Mouse (Mus musculus): ENCODE measurements around the gene Ccdc88a. TPM values are rescaled to one million over a fixed set of nuclear protein-coding genes. Genes with fewer than 3 reads are reported as not detected.

Gene Ccdc88a
- polyA plus RNA-seq, 1 experiment from 2014 or later, result 10.7 TPM

- Histone ChIP-seq H3K4me3 (ENCODE audit: low read length) (no peak overlapping the region), H3K36me3 (ENCODE audit: control insufficient read depth, insufficient read depth, low read length) (no peaks in the 10 kb centered on the region), H3K27me3 (replicated peaks; ENCODE audit: control insufficient read depth, insufficient read depth, low read length) (no peaks in the 10 kb centered on the region), H3K4me2 (ENCODE audit: low read depth, low read length) (no peak overlapping the region), H3K27ac (ENCODE audit: low read length) (no peak overlapping the region), H3K4me1 (ENCODE audit: control insufficient read depth, insufficient read depth, low read length) (no peaks in the 10 kb centered on the region), H3K9me3 (ENCODE audit: control insufficient read depth, low read length) (no peaks in the 10 kb centered on the region), H3K9ac (ENCODE audit: low read depth, low read length) (no peak overlapping the region)
- WGBS, result 90% methylated on average over 3 of the region's 3 CpGs
- ATAC-seq, result no peak
These were observed 50.0 kb downstream of the Ccdc88a start for GRCm38 (mm10) chr11:29423496-29423895.

GRCm38 (mm10) chr11:29428774-29429173 is 55.3 kb downstream of the Ccdc88a start:
- H3K9ac ChIP-seq (ENCODE audit: low read depth, low read length), result no peak overlapping the region
- no peak for ATAC-seq
- no peaks in the 10 kb centered on the region for H3K4me1 ChIP-seq (ENCODE audit: control insufficient read depth, insufficient read depth, low read length)
- H3K27me3 ChIP-seq (replicated peaks; ENCODE audit: control insufficient read depth, insufficient read depth, low read length), result no peaks in the 10 kb centered on the region
- WGBS, result 82% methylated on average over 3 of the region's 3 CpGs
- no peak overlapping the region for H3K4me2 ChIP-seq (ENCODE audit: low read depth, low read length)
- H3K9me3 ChIP-seq (ENCODE audit: control insufficient read depth, low read length), result no peaks in the 10 kb centered on the region
- H3K36me3 ChIP-seq (ENCODE audit: control insufficient read depth, insufficient read depth, low read length), result no peaks in the 10 kb centered on the region
- no peak overlapping the region for H3K4me3 ChIP-seq (ENCODE audit: low read length)
- no peak overlapping the region for H3K27ac ChIP-seq (ENCODE audit: low read length)

GRCm38 (mm10) chr11:29431011-29431410 is 57.6 kb downstream of the Ccdc88a start:
- WGBS, result 89% methylated on average over 1 of the region's 1 CpGs
- no peaks in the 10 kb centered on the region for H3K36me3 ChIP-seq (ENCODE audit: control insufficient read depth, insufficient read depth, low read length)
- no peak overlapping the region for H3K27ac ChIP-seq (ENCODE audit: low read length)
- H3K9ac ChIP-seq (ENCODE audit: low read depth, low read length), result no peak overlapping the region
- no peaks in the 10 kb centered on the region for H3K4me1 ChIP-seq (ENCODE audit: control insufficient read depth, insufficient read depth, low read length)
- H3K4me2 ChIP-seq (ENCODE audit: low read depth, low read length), result no peak overlapping the region
- H3K4me3 ChIP-seq (ENCODE audit: low read length), result no peak overlapping the region
- H3K9me3 ChIP-seq (ENCODE audit: control insufficient read depth, low read length), result no peaks in the 10 kb centered on the region
- no peaks in the 10 kb centered on the region for H3K27me3 ChIP-seq (replicated peaks; ENCODE audit: control insufficient read depth, insufficient read depth, low read length)
- no peak for ATAC-seq

GRCm38 (mm10) chr11:29448741-29449140 is 75.3 kb downstream of the Ccdc88a start:
- no peak overlapping the region for H3K4me3 ChIP-seq (ENCODE audit: low read length)
- ATAC-seq, result no peak
- H3K9me3 ChIP-seq (ENCODE audit: control insufficient read depth, low read length), result no peaks in the 10 kb centered on the region
- WGBS, result 81% methylated on average over 2 of the region's 2 CpGs
- H3K36me3 ChIP-seq (ENCODE audit: control insufficient read depth, insufficient read depth, low read length), result no peaks in the 10 kb centered on the region
- H3K4me2 ChIP-seq (ENCODE audit: low read depth, low read length), result no peak overlapping the region
- H3K9ac ChIP-seq (ENCODE audit: low read depth, low read length), result no peak overlapping the region
- H3K4me1 ChIP-seq (ENCODE audit: control insufficient read depth, insufficient read depth, low read length), result no peaks in the 10 kb centered on the region
- H3K27me3 ChIP-seq (replicated peaks; ENCODE audit: control insufficient read depth, insufficient read depth, low read length), result no peaks in the 10 kb centered on the region
- H3K27ac ChIP-seq (ENCODE audit: low read length), result no peak overlapping the region

GRCm38 (mm10) chr11:29474676-29475075 is 101.2 kb downstream of the Ccdc88a start:
- no peaks in the 10 kb centered on the region for H3K4me1 ChIP-seq (ENCODE audit: control insufficient read depth, insufficient read depth, low read length)
- no peaks in the 10 kb centered on the region for H3K27me3 ChIP-seq (replicated peaks; ENCODE audit: control insufficient read depth, insufficient read depth, low read length)
- H3K4me3 ChIP-seq (ENCODE audit: low read length), result no peak overlapping the region
- H3K27ac ChIP-seq (ENCODE audit: low read length), result no peak overlapping the region
- H3K9ac ChIP-seq (ENCODE audit: low read depth, low read length), result no peak overlapping the region
- no peak overlapping the region for H3K4me2 ChIP-seq (ENCODE audit: low read depth, low read length)
- 0 out of 2 replicates have a peak, but pooled peaks cover 3% of the 10 kb centered on the region for H3K36me3 ChIP-seq (ENCODE audit: control insufficient read depth, insufficient read depth, low read length)
- no peak for ATAC-seq
- H3K9me3 ChIP-seq (ENCODE audit: control insufficient read depth, low read length), result no peaks in the 10 kb centered on the region

GRCm38 (mm10) chr11:29493135-29493534 is 119.7 kb downstream of the Ccdc88a start:
- H3K4me2 ChIP-seq (ENCODE audit: low read depth, low read length), result no peak overlapping the region
- 89% methylated on average over 1 of the region's 1 CpGs for WGBS

GRCm38 (mm10) chr11:29496962-29497361 is 123.5 kb downstream of the Ccdc88a start:
- Histone ChIP-seq H3K9ac (ENCODE audit: low read depth, low read length) (no peak overlapping the region), H3K27me3 (replicated peaks; ENCODE audit: control insufficient read depth, insufficient read depth, low read length) (no peaks in the 10 kb centered on the region), H3K4me3 (ENCODE audit: low read length) (no peak overlapping the region), H3K4me2 (ENCODE audit: low read depth, low read length) (no peak overlapping the region), H3K36me3 (ENCODE audit: control insufficient read depth, insufficient read depth, low read length) (no peaks in the 10 kb centered on the region; the same call in 1 of the 2 replicates), H3K4me1 (ENCODE audit: control insufficient read depth, insufficient read depth, low read length) (no peaks in the 10 kb centered on the region), H3K9me3 (ENCODE audit: control insufficient read depth, low read length) (no peaks in the 10 kb centered on the region), H3K27ac (ENCODE audit: low read length) (no peak overlapping the region)
- no peak for ATAC-seq
- WGBS, result 60% methylated on average over 3 of the region's 3 CpGs

More at GRCm38 (mm10) chr11:29493135-29493534, 119.7 kb downstream of the Ccdc88a start:
- Histone ChIP-seq H3K27me3 (replicated peaks; ENCODE audit: control insufficient read depth, insufficient read depth, low read length) (no peaks in the 10 kb centered on the region), H3K27ac (ENCODE audit: low read length) (no peak overlapping the region), H3K9ac (ENCODE audit: low read depth, low read length) (no peak overlapping the region), H3K9me3 (ENCODE audit: control insufficient read depth, low read length) (no peaks in the 10 kb centered on the region), H3K4me1 (ENCODE audit: control insufficient read depth, insufficient read depth, low read length) (no peaks in the 10 kb centered on the region), H3K36me3 (ENCODE audit: control insufficient read depth, insufficient read depth, low read length) (no peaks in the 10 kb centered on the region; the same call in 1 of the 2 replicates), H3K4me3 (ENCODE audit: low read length) (no peak overlapping the region)
- no peak for ATAC-seq

- no peak overlapping the region for H3K27ac ChIP-seq (ENCODE audit: low read length)
- no peak overlapping the region for H3K4me3 ChIP-seq (ENCODE audit: low read length)
- WGBS, result 91% methylated on average over 10 of the region's 10 CpGs
- ATAC-seq, result no peak
- no peaks in the 10 kb centered on the region for H3K4me1 ChIP-seq (ENCODE audit: control insufficient read depth, insufficient read depth, low read length)
- H3K27me3 ChIP-seq (replicated peaks; ENCODE audit: control insufficient read depth, insufficient read depth, low read length), result no peaks in the 10 kb centered on the region
- no peak overlapping the region for H3K9ac ChIP-seq (ENCODE audit: low read depth, low read length)
- no peak overlapping the region for H3K4me2 ChIP-seq (ENCODE audit: low read depth, low read length)
- 0 out of 2 replicates have a peak, but pooled peaks cover 4% of the 10 kb centered on the region for H3K36me3 ChIP-seq (ENCODE audit: control insufficient read depth, insufficient read depth, low read length)
- no peaks in the 10 kb centered on the region for H3K9me3 ChIP-seq (ENCODE audit: control insufficient read depth, low read length)
These were observed 130.8 kb downstream of the Ccdc88a start for GRCm38 (mm10) chr11:29503948-29504893.

- Histone ChIP-seq H3K4me3 (ENCODE audit: low read length) (no peak overlapping the region), H3K36me3 (ENCODE audit: control insufficient read depth, insufficient read depth, low read length) (0 out of 2 replicates have a peak, but pooled peaks cover 4% of the 10 kb centered on the region), H3K9ac (ENCODE audit: low read depth, low read length) (no peak overlapping the region), H3K4me2 (ENCODE audit: low read depth, low read length) (no peak overlapping the region), H3K27ac (ENCODE audit: low read length) (no peak overlapping the region), H3K27me3 (replicated peaks; ENCODE audit: control insufficient read depth, insufficient read depth, low read length) (no peaks in the 10 kb centered on the region), H3K9me3 (ENCODE audit: control insufficient read depth, low read length) (no peaks in the 10 kb centered on the region), H3K4me1 (ENCODE audit: control insufficient read depth, insufficient read depth, low read length) (no peaks in the 10 kb centered on the region)
- 96% methylated on average over 2 of the region's 2 CpGs for WGBS
- ATAC-seq, result no peak
These were observed 131.6 kb downstream of the Ccdc88a start for GRCm38 (mm10) chr11:29504899-29505625.
